Mouse (Mus musculus): ENCODE measurements at regions not wholly inside any gene's neighbourhood (a gene's known extent, or its start where the extent isn't known, plus 50 kb on each side); places are given as distances from the start of the nearest gene placed in this dataset.

DNA sequence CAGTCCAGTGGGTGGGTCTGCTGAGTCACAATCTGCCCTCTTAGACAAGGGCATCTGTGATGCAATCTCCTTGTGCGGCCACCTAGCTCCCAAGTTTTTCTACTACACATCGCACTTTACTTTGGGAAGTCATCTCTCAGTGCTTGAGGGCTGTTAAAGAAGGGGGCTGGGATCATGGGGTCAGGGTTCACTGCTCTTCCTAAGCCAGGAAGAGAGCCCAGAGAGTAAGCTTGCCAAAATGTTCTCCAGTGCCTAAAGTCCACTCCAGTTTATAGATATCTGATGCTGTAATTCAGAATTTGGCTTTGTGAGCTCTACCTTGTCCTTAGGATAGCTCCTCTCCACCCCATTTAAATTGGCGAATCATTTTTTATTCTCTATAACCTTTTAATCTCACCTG lies 347.2 kb downstream of the Zfp619 start:
- no peak for DNase-seq (ENCODE audit: low read depth, low spot score)

DNA sequence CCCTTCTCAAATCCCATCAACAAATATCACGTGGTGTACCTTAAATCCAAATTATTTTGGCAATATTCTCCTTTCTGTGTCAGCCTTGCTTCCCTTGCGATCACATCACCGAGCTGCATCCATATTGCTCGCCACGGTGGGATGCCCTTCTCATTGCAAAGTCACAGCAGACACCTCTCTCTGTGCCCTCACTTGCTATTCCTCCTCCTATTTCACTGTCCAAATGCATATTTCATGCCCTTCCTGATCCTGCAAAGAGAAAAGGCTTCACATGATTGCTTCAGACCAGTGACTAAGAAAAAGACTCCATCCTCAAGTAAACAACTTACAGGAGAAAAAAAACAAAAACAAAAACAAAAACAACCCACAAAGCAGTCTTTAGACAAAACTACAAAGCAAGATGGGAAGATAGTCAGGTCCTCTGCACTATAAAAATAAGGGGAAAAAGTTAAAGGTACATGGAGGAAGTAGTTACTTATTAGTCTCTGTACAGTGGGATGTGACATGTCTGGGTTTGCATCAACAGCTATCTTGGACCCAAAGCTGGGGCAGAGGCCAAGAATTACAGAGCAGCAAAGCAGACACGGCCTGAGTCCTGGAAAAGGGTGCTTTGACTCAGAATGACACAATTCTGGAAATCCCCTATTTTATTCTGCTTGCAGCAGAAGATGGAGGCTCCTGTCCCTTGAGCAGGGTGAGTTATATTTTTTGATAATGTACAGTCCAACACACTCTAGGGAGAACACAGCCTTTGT lies 349.3 kb downstream of the Zfp619 start:
- no peak for DNase-seq (ENCODE audit: low read depth, low spot score)

GRCm38 (mm10) chr7:39867451-39867850 lies 349.9 kb downstream of the Zfp619 start:
- DNase-seq (ENCODE audit: low read depth, low spot score) = peak; percentile 84

GRCm38 (mm10) chr7:39882113-39882512 lies 364.5 kb downstream of the Zfp619 start:
- no peak for DNase-seq (ENCODE audit: low read depth, low spot score)

- peak; percentile 68 for DNase-seq (ENCODE audit: low read depth, low spot score)
Observed at GRCm38 (mm10) chr7:39894208-39894896, 376.8 kb downstream of the Zfp619 start.

DNA sequence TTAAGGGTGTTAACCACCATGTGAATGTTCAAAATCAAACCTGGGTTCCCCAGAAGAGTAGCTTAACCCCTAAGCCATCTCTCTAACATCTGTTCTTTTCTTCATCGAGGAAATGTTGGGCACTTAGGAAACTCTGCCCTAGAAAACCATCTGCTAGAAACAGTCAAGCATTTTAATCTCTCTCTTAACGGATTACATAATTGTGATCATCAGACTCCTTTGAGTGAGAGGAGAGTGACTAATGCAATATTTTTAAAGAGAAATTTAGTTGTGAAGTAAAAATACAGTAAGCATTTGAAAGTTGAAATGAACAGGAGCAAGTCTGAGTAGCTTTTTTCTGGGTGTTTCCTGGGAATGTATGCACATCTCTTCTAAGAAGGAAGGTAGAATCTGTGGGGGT lies 379.4 kb downstream of the Zfp619 start:
- DNase-seq (ENCODE audit: low read depth, low spot score) = peak; percentile 66

DNA sequence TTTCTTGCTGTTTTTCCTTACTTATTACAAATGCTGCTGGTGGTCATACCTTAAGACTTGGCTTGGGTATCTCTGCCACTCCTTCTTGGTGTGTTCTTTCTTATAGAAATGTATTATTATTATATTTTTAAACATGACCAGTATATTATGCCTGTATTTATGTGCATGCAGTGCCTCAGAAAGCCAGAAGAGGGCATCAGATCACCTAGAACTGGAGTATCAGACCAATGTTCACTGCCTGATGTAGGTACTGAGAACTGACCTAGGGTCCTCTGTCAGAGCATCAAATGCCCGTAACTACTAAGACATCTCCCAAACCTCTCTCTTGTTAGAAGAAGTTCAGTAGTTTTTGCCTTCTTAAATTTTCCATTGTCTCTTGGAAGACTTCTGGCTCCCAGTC lies 380.7 kb downstream of the Zfp619 start:
- DNase-seq (ENCODE audit: low read depth, low spot score) = no peak

- no peak for DNase-seq (ENCODE audit: low read depth, low spot score)
Observed at GRCm38 (mm10) chr7:39933946-39934345, 416.4 kb downstream of the Zfp619 start.

DNA sequence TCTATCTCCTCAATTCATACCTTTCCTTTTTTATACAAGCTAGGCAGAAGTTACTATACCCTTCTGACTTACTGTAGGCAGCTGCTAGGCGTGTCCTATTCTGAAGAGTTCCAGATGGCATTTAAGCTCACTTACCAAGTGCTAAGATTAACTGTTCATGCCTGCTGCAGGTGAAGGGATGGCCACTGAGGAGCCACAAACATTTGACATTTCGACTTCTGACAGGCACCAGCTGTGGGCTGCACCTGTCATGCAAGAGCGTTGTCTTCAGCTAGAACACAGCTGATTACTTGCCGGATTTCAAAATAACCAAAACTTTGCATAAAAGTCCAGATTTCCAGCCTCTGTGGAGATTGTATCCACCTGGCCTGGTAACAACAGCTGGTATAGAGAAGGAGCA lies 419.7 kb downstream of the Zfp619 start:
- no peak for DNase-seq (ENCODE audit: low read depth, low spot score)

DNA sequence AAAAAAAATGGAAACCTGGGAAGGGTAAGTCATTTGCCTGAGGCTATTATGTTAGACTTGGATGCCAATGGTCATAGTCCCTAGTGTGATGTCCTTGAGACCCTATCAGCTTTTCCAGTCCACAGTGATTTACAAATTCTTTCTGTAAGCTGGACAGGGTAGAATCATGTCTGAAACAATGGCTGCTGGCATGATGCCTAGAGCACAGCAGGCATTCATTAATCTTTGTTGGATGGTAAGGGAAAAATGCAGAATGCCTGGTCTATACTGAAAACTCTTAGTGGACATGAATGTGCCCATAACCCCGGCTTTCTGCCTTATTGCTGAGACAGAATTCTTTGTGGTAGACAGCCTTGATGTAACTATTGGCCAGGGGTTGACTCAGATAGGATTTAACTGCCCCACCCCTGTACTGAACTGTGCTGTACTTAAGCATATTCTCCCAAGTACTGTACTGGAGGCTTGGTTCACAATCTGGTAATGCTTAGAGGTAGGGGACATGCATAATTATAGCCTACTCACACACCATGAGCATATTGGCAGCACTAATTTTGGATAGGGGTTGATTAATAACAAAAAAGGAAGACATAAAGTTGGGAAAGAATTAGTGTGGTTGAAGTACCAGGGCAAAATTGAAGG lies 424.8 kb downstream of the Zfp619 start:
- peak; percentile 10 for DNase-seq (ENCODE audit: low read depth, low spot score)

DNA sequence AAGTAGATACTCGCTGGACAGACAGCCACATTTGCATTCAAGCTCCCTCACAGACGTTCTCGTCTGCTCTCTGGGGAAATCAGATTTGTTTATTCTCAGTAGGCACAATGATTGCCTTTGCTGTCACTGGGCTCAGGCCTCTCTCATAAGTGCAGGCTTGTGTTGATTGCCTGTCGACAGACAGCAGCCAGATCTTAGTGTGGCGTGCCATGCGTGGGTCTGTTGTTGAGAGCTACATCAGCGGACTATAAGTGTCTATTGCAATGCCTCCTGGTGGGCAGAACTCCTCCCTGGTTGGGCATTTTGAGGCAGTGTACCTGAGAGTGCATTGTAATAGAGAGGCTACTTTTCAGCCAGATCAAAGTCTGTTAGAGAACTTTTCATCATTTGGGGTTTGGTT lies 436.5 kb downstream of the Zfp619 start:
- no peak for DNase-seq (ENCODE audit: low read depth, low spot score)

- DNase-seq (ENCODE audit: low read depth, low spot score) = no peak
Observed at GRCm38 (mm10) chr7:39954931-39955330, 437.4 kb downstream of the Zfp619 start.

- no peak for DNase-seq (ENCODE audit: low read depth, low spot score)
Observed at GRCm38 (mm10) chr7:39978121-39978520, 460.6 kb downstream of the Zfp619 start.

GRCm38 (mm10) chr7:39981647-39982046 lies 464.1 kb downstream of the Zfp619 start:
- DNase-seq (ENCODE audit: low read depth, low spot score) = no peak

Data from brain, adult 2 months (tissue).